Comparison of ENCODE assay signal across 8 mouse cellular contexts in genomic region chr3:92081285-92081931, GRCm38 (mm10). TPM values are rescaled to one million over a fixed set of nuclear protein-coding genes. Genes with fewer than 3 reads are reported as not detected.
A peak's percentile ranks its signal among the peaks of the same experiment; 100 is the strongest.
DNase-seq lines count a peak whose midpoint lies in the region; ATAC-seq lines count a peak whose summit lies in the region.

No protein-coding gene starts in this region.

- peak overlapping the region; percentile 56 for H3K9ac ChIP-seq in heart, embryonic 15.5 days
- peak overlapping the region; percentile 84 for H3K9ac ChIP-seq in neural tube, embryonic 14.5 days (replicated peaks; ENCODE audit: low read depth, low read length)

- peaks cover 16% of the 10 kb centered on the region for H3K4me1 ChIP-seq in forebrain, embryonic 10.5 days
- peaks cover 5% of the 10 kb centered on the region; the same call in 1 of the 2 replicates for H3K4me1 ChIP-seq in heart, embryonic 15.5 days (replicated peaks)
- H3K4me1 ChIP-seq in neural tube, embryonic 14.5 days (ENCODE audit: control insufficient read depth, insufficient read depth, low read length): no peaks in the 10 kb centered on the region

- H3K36me3 ChIP-seq in forebrain, embryonic 10.5 days (replicated peaks): no peaks in the 10 kb centered on the region
- no peaks in the 10 kb centered on the region for H3K36me3 ChIP-seq in heart, embryonic 15.5 days
- H3K36me3 ChIP-seq in neural tube, embryonic 14.5 days (ENCODE audit: control insufficient read depth, insufficient read depth, low read length): no peaks in the 10 kb centered on the region

- WGBS in forebrain, embryonic 10.5 days: under 1% methylated on average over 43 of the region's 76 CpGs
- WGBS in heart, embryonic 15.5 days: 1% methylated on average over 76 of the region's 76 CpGs
- 1% methylated on average over 72 of the region's 76 CpGs for WGBS in neural tube, embryonic 14.5 days

- peak; percentile 51 for ATAC-seq in heart, embryonic 15.5 days (replicated peaks; ENCODE audit: insufficient number of reproducible peaks, insufficient read depth, low FRiP score, low read depth)
- ATAC-seq in neural tube, embryonic 14.5 days (ENCODE audit: low read depth): peak; percentile 82

- no peaks in the 10 kb centered on the region for H3K9me3 ChIP-seq in forebrain, embryonic 10.5 days
- no peaks in the 10 kb centered on the region for H3K9me3 ChIP-seq in heart, embryonic 15.5 days (replicated peaks)
- no peaks in the 10 kb centered on the region for H3K9me3 ChIP-seq in neural tube, embryonic 14.5 days (ENCODE audit: control insufficient read depth, low read length)

- H3K27me3 ChIP-seq in forebrain, embryonic 10.5 days (ENCODE audit: poor library complexity, severe bottlenecking): peaks cover 57% of the 10 kb centered on the region
- H3K27me3 ChIP-seq in heart, embryonic 15.5 days: peaks cover 37% of the 10 kb centered on the region
- no peaks in the 10 kb centered on the region for H3K27me3 ChIP-seq in neural tube, embryonic 14.5 days (ENCODE audit: control insufficient read depth, insufficient read depth, low read length)

- H3K4me2 ChIP-seq in heart, embryonic 15.5 days: peak overlapping the region; percentile 98
- H3K4me2 ChIP-seq in neural tube, embryonic 14.5 days (ENCODE audit: low read depth, low read length): peak overlapping the region; percentile 67

- DNase-seq in A20 (ENCODE audit: low read depth, low spot score): peak; percentile 81
- DNase-seq in adrenal gland, postnatal 14 days: peak; percentile 41
- DNase-seq in forebrain, embryonic 10.5 days (ENCODE audit: extremely low spot score, low spot score): peak; percentile 74
- DNase-seq in kidney, postnatal 4 days: peak; percentile 71 to 77
- peak; percentile 26 to 31 for DNase-seq in lung, adult 18-20 months
- DNase-seq in thymus, postnatal 4 days: peak; percentile 61

- peak overlapping the region; percentile 79 for H3K27ac ChIP-seq in forebrain, embryonic 10.5 days
- peak overlapping the region; percentile 31; the same call in 1 of the 2 replicates for H3K27ac ChIP-seq in heart, embryonic 15.5 days
- H3K27ac ChIP-seq in neural tube, embryonic 14.5 days (ENCODE audit: low read depth, low read length): peak overlapping the region; percentile 97

- peak overlapping the region; percentile 86 for H3K4me3 ChIP-seq in forebrain, embryonic 10.5 days
- H3K4me3 ChIP-seq in heart, embryonic 15.5 days: peak overlapping the region; percentile 79
- H3K4me3 ChIP-seq in neural tube, embryonic 14.5 days (ENCODE audit: low read depth, low read length): peak overlapping the region; percentile 68

RNA-seq across cellular contexts. Expression of gene Lor, which starts 1.5 kb away (rescaled TPM):
- total RNA-seq in adrenal gland, postnatal 14 days (2021): 0.19 and 0.41 TPM in 2 replicates
- polyA plus RNA-seq in forebrain, embryonic 10.5 days (2016; fragmentation: Nextera tagmentation; extraction: Ambion mirVana): 0.14 and 0.25 TPM in 2 replicates
- 0.77 and 1.00 TPM in 2 replicates for polyA plus RNA-seq in heart, embryonic 15.5 days (2015; fragmentation: Nextera tagmentation; extraction: Ambion mirVana)
- 3.2 and 6.4 TPM in 2 replicates for polyA plus RNA-seq in neural tube, embryonic 14.5 days (2014; fragmentation: Nextera tagmentation; extraction: Ambion mirVana)

RNA-seq across cellular contexts. Expression of gene Prr9, which starts 42.3 kb away (rescaled TPM):
- not detected in 2 replicates for total RNA-seq in adrenal gland, postnatal 14 days (2021)
- polyA plus RNA-seq in forebrain, embryonic 10.5 days (2016; fragmentation: Nextera tagmentation; extraction: Ambion mirVana): not detected in 2 replicates
- not detected in 2 replicates for polyA plus RNA-seq in heart, embryonic 15.5 days (2015; fragmentation: Nextera tagmentation; extraction: Ambion mirVana)
- not detected in 2 replicates for polyA plus RNA-seq in neural tube, embryonic 14.5 days (2014; fragmentation: Nextera tagmentation; extraction: Ambion mirVana)

Comparison
In these comparisons a context has a peak if more than half of its experiments do, and no peak if none do; other contexts are left out.
1. Peak in every context shown above with its lines: DNase-seq, ATAC-seq, H3K4me3 ChIP-seq and H3K27ac ChIP-seq.
2. DNase-seq: peak in every context shown above with its lines; median percentile 81 in A20; 74 in forebrain, embryonic 10.5 days; 74 in kidney, postnatal 4 days; 61 in thymus, postnatal 4 days; 41 in adrenal gland, postnatal 14 days; 28 in lung, adult 18-20 months.
3. H3K27ac ChIP-seq: peak in every context shown above with its lines; median percentile 97 in neural tube, embryonic 14.5 days; 79 in forebrain, embryonic 10.5 days; 31 in heart, embryonic 15.5 days.